Mouse (Mus musculus): ENCODE measurements at regions not wholly inside any gene's neighbourhood (a gene's known extent, or its start where the extent isn't known, plus 50 kb on each side); places are given as distances from the start of the nearest gene placed in this dataset.

DNA sequence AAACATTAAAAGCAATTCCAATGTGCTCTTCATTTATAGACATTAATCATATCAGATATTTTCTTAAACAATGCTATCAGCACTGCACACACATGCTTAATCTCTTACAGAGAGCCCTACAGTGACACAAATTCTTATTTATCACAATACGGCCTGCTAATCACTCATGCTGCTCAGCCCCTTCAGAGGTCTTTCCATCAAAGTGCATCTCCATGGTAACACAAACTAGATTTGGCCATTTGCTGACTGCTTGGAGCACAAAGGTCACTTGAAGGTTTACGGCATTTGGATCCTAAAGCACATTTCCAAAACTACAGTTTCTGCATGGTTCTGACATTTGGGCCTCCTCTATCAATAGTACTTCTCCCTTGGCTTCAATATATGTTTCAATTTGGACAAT lies 77.6 kb upstream of the Myo3a start:
- Histone ChIP-seq H3K9me3 (ENCODE audit: control insufficient read depth, low read length) (no peaks in the 10 kb centered on the region), H3K4me2 (ENCODE audit: low read depth) (no peak overlapping the region), H3K27me3 (ENCODE audit: control insufficient read depth, insufficient read depth, low read length) (no peaks in the 10 kb centered on the region), H3K27ac (no peak overlapping the region), H3K4me3 (ENCODE audit: insufficient read depth in 1 of 2, low read depth in 2 of 2, low read length in 2 of 2) (no peak overlapping the region), H3K9ac (replicated peaks) (no peak overlapping the region), H3K4me1 (replicated peaks; ENCODE audit: control insufficient read depth in 2 of 2, insufficient read depth in 2 of 2, low read length in 1 of 2) (no peaks in the 10 kb centered on the region), H3K36me3 (replicated peaks; ENCODE audit: control insufficient read depth, insufficient read depth, low read depth) (no peaks in the 10 kb centered on the region)
- no peak for TF ChIP-seq EP300 (IDR thresholded peaks at IDR 0.05; ENCODE audit: low read depth)
- no peak for TF ChIP-seq CTCF (IDR thresholded peaks at IDR 0.05; ENCODE audit: low read depth)
- DNase-seq (ENCODE audit: low read depth in 3 of 3, low spot score in 3 of 3) = no peak
- no peak for ATAC-seq (ENCODE audit: insufficient read depth)
- WGBS (ENCODE audit: insufficient replicate concordance) = 59% methylated on average over 2 of the region's 2 CpGs

DNA sequence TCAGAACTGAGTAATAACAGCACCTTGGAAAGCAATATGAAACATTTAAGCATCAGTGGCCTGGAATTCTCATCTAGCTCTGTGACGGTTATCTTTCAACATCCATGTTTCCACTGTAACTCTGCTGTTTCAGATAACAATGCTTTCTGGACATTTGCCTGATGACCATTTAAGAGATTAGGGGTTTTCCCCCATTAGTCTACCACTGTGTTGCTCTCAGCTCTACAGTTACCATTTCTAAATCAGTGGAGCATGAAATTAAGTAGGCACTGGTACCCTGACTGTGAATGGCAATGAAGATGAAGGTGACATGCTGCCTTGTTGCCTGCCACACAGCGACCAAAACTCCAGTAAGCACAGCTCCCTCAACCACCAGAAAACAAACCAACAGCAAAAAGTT lies 70.7 kb upstream of the Myo3a start:
- no peak for DNase-seq (ENCODE audit: low read depth in 3 of 3, low spot score in 3 of 3)
- H3K27ac ChIP-seq = no peak overlapping the region
- 69% methylated on average over 2 of the region's 2 CpGs for WGBS (ENCODE audit: insufficient replicate concordance)
- H3K36me3 ChIP-seq (replicated peaks; ENCODE audit: control insufficient read depth, insufficient read depth, low read depth) = no peaks in the 10 kb centered on the region
- ATAC-seq (ENCODE audit: insufficient read depth) = no peak
- H3K4me3 ChIP-seq (ENCODE audit: insufficient read depth in 1 of 2, low read depth in 2 of 2, low read length in 2 of 2) = no peak overlapping the region
- no peaks in the 10 kb centered on the region for H3K9me3 ChIP-seq (ENCODE audit: control insufficient read depth, low read length)
- H3K9ac ChIP-seq (replicated peaks) = no peak overlapping the region
- H3K4me2 ChIP-seq (ENCODE audit: low read depth) = no peak overlapping the region
- H3K4me1 ChIP-seq (replicated peaks; ENCODE audit: control insufficient read depth in 2 of 2, insufficient read depth in 2 of 2, low read length in 1 of 2) = no peaks in the 10 kb centered on the region
- no peak for TF ChIP-seq CTCF (IDR thresholded peaks at IDR 0.05; ENCODE audit: low read depth)
- TF ChIP-seq EP300 (IDR thresholded peaks at IDR 0.05; ENCODE audit: low read depth) = no peak
- H3K27me3 ChIP-seq (ENCODE audit: control insufficient read depth, insufficient read depth, low read length) = no peaks in the 10 kb centered on the region

DNA sequence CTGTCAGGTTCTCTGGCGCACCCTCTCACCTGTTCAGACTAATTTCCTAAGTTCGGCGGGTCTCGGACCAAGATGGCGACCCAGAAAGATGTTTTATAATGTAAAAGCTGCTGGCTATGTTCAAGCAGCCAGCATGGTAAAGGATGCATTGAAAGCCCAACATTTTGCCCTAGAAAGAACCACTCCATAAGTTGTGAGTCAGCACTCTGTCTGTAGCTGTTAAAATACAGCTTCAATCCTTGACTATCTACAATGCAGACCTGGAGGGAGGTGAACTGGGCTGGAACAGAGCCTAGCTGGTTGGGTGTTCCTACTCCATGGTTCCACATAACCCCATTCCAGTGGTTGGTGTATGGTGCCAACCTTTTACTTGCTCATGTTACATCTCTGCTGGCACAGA lies 61.9 kb upstream of the Myo3a start:
- Histone ChIP-seq H3K27ac (no peak overlapping the region), H3K9me3 (ENCODE audit: control insufficient read depth, low read length) (no peaks in the 10 kb centered on the region), H3K4me2 (ENCODE audit: low read depth) (no peak overlapping the region), H3K9ac (replicated peaks) (no peak overlapping the region), H3K4me1 (replicated peaks; ENCODE audit: control insufficient read depth in 2 of 2, insufficient read depth in 2 of 2, low read length in 1 of 2) (no peaks in the 10 kb centered on the region), H3K36me3 (replicated peaks; ENCODE audit: control insufficient read depth, insufficient read depth, low read depth) (no peaks in the 10 kb centered on the region), H3K27me3 (ENCODE audit: control insufficient read depth, insufficient read depth, low read length) (no peaks in the 10 kb centered on the region), H3K4me3 (ENCODE audit: insufficient read depth in 1 of 2, low read depth in 2 of 2, low read length in 2 of 2) (no peak overlapping the region)
- ATAC-seq (ENCODE audit: insufficient read depth) = no peak
- WGBS (ENCODE audit: insufficient replicate concordance) = 72% methylated on average over 4 of the region's 5 CpGs
- DNase-seq (ENCODE audit: low read depth in 3 of 3, low spot score in 3 of 3) = no peak
- TF ChIP-seq EP300 (IDR thresholded peaks at IDR 0.05; ENCODE audit: low read depth) = no peak
- TF ChIP-seq CTCF (IDR thresholded peaks at IDR 0.05; ENCODE audit: low read depth) = no peak

DNA sequence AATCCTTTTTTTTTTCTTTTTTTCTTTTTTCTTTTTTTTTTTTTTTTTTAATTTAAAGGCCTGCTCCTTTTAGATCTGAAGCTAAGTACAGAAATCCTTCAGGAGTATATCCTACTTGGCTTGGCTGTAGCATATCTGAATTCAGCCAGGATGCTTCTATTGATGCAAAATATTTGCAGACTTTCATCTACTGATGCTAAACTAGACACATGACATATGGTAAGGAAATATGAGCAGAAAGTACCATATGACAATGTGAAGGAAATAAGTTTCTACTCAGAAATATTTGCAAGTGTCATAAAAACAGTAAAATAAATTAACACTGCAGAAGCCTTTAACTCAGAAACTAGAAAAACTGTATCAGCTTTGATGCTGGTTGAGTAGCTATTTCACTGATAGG lies 61.4 kb upstream of the Myo3a start:
- ATAC-seq (ENCODE audit: insufficient read depth) = no peak
- Histone ChIP-seq H3K4me2 (ENCODE audit: low read depth) (no peak overlapping the region), H3K27ac (no peak overlapping the region), H3K9ac (replicated peaks) (no peak overlapping the region), H3K36me3 (replicated peaks; ENCODE audit: control insufficient read depth, insufficient read depth, low read depth) (no peaks in the 10 kb centered on the region), H3K27me3 (ENCODE audit: control insufficient read depth, insufficient read depth, low read length) (no peaks in the 10 kb centered on the region), H3K4me1 (replicated peaks; ENCODE audit: control insufficient read depth in 2 of 2, insufficient read depth in 2 of 2, low read length in 1 of 2) (no peaks in the 10 kb centered on the region), H3K9me3 (ENCODE audit: control insufficient read depth, low read length) (no peaks in the 10 kb centered on the region), H3K4me3 (ENCODE audit: insufficient read depth in 1 of 2, low read depth in 2 of 2, low read length in 2 of 2) (no peak overlapping the region)
- TF ChIP-seq EP300 (IDR thresholded peaks at IDR 0.05; ENCODE audit: low read depth) (no peak), CTCF (IDR thresholded peaks at IDR 0.05; ENCODE audit: low read depth) (no peak)
- DNase-seq (ENCODE audit: low read depth in 3 of 3, low spot score in 3 of 3) = no peak

Data from liver, embryonic 14.5 days (tissue).